Mouse (Mus musculus) telencephalon, adult 2 months (tissue): ENCODE data around the gene Npas1.

Experiments
- DNase-seq: peaks from one replicate; pipeline ENCODE4 v3.0.0-alpha.2; 2011; ENCODE audit warnings: low read depth, low spot score

The Npas1 gene

DNA sequence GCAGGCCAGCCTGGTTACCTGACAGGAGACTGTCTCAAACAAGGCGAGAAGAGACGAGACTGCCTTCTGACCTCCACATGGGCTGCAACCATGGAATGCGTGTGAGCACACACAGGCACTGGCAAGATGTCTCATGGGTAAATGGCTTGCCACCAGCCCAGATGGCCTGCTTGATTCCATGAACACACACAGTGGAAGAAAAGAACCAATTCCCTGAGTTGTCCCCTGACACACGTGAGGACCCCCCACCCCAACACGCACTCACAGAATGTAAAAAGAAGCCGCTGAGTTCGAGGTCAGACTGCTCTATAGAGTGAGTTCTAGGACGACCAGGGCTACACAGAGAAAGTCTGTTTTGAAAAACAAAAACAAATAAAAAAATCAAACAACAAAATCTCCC lies at the start of gene Npas1:
Gene Npas1, minus strand, starts transcription at position 101 of the 400 bp plus-strand sequence.
- DNase-seq, result no peak

DNA sequence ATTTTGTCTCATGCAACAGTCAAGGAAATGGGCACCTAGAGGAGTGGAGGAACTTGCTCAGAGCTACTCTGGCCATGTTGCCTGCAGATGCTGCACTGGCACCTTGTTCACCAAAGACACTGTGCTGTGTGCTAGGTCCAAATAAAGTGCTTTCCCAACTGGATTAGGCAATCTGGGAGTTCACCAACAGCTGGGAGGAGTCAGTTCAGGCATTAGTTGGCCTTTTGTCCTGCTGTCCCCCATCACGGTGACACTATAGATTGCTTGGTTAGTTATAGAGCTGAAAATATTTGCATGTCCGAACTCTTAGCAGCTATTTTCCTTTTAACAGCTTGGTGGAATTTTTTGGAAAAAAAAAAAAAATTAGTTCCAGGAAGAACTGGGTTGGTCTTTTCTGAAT lies 48.5 kb upstream of the Npas1 start:
- no peak for DNase-seq

DNA sequence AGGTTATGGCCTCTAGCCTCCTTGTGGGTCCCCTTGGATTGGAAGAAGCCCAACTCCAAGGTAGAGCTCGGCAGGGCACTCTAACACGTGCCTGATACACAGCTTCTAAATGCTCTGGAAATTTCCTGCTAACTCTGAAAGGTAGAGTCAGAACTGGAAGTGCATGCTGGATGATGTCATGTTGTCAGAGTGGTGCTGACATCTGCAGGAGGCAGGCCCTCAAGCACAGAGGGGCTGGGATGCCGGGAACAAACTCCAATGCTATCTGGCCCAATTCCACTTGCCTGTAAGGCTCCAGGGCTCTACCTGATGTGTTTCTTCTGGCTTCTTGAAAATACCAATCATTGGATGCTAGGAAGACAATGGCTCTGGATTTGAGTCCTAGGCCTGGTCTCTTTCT lies 47.9 kb upstream of the Npas1 start:
- no peak for DNase-seq

DNA sequence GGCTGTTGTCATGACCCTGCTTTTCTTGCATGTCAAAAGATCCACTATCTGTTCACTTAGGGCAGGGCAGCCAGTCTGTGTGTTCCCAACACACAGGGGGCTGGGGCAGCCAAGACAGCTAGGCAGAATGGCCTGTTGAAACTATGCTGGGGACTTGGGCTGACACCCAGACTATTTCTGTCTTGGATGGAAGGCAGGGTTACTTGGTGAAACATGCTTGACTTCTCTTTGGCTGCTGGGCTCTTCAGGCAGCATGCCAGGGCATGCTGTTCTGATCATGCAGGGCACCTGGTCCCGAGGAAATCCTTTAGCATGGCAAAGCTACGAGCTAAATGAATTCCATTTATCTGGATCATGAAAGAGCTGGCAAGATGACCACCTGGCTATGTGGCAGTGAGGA lies 46.8 kb upstream of the Npas1 start:
- DNase-seq, result no peak

GRCm38 (mm10) chr7:16519310-16519709 lies 41.8 kb upstream of the Npas1 start:
- DNase-seq, result no peak

DNA sequence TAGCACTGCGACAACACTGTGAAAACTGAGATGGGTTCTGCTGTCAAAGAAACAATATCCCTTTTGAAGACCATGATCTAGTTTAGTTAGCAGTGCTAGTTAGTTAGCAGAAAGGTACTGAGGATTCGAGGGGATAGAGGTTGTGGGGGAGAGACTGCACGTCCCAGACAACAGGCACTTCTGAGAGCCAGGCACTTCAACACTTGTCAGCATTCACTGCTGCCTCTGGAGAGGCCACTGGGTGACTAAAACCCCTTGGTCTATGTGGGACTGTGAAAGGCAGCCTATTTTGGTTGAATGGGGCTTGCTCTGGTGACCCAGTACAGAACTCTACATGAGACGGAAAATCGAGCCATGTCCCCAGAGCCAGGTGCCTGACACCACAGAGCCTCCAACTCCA lies 39.7 kb upstream of the Npas1 start:
- no peak for DNase-seq

- DNase-seq, result no peak
Observed at GRCm38 (mm10) chr7:16507284-16507683, 29.8 kb upstream of the Npas1 start.

GRCm38 (mm10) chr7:16505226-16505593 lies 27.7 kb upstream of the Npas1 start:
- DNase-seq, result no peak

GRCm38 (mm10) chr7:16504573-16505225 lies 27.2 kb upstream of the Npas1 start:
- no peak for DNase-seq

DNA sequence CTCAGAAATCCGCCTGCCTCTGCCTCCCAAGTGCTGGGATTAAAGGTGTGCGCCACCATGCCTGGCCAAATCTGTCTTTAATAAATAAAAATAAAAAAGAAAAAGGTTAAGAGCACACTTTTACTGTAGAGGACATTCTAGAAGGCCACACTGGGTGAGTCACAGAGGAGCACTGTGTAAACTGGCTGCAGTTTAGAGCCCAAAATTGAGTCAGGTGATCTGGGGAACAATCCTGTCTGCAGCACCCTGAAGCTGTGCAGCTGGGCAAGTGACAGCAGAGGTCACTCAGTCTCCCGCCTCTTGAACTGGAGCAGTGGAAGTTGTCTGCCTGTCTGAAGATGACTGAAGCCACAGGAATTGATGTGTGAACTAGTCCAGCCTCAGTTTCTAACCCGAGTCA lies 24.0 kb upstream of the Npas1 start:
- DNase-seq, result no peak

DNA sequence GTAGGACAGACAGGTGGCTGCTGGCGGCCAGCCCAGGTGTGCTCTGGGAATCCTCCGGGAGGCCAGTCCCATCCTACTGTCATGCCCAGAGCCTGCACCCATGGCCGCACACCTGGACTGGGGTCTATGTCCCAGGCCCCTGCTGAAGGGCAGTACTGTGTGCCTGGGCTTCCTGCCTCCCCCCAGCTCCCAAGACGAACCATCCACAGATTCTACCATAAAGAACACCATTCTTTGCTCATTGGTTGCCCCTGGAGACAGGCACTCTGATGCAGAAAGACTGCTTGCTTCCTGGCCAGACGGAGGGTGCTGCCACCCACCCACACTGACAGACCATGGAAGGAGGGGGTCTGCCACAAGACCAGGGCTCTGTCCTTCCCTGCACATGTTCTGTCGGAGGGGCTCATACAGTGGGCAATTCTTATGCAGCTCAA lies 22.2 kb upstream of the Npas1 start:
- no peak for DNase-seq

DNA sequence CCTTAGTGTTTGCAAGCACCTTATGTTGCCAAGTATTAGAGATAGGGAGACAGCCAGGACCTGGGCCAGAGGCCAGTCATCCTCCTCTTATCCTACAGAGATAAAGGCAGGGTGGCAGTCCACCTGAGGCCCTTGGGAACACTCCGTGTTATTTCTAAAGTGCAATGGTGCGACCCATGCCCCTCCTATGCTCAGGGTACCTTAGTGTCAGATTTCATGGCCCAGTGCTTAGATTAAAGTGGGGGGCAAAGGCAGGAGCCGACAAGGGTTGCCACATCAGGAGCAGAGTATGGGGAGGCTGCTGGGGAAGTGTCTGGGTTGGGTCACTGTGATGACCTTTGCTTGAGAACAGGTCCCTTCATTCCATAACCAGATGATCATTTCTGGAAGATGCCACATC lies 18.7 kb upstream of the Npas1 start:
- no peak for DNase-seq

DNA sequence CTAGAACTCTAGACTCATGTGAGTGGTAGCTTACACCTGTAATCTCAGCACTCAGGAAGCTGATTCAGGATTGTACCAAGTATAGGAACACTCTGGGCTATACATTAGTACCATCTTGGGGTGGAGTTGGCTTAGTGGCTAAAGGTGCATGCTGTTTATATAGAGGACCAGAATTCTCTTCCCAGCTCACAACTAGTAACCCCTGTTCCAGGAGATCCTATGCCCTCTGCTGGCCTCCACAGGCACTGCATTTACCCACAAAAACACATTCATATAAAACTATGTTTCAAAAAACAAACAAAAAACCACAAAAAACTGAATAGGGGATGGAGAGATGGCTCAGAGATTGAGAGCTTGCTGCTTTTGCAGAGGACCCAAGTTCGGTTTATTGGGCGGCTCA lies 15.8 kb upstream of the Npas1 start:
- no peak for DNase-seq

GRCm38 (mm10) chr7:16492211-16492610 lies 14.7 kb upstream of the Npas1 start:
- no peak for DNase-seq

GRCm38 (mm10) chr7:16491759-16492158 lies 14.2 kb upstream of the Npas1 start:
- no peak for DNase-seq

- no peak for DNase-seq
Observed at GRCm38 (mm10) chr7:16489948-16490347, 12.4 kb upstream of the Npas1 start.

GRCm38 (mm10) chr7:16488816-16489215 lies 11.3 kb upstream of the Npas1 start:
- no peak for DNase-seq

- DNase-seq, result no peak
Observed at GRCm38 (mm10) chr7:16476600-16476989, 933 bp downstream of the Npas1 start.

- no peak for DNase-seq
Observed at GRCm38 (mm10) chr7:16475764-16476599, 1.5 kb downstream of the Npas1 start.

DNA sequence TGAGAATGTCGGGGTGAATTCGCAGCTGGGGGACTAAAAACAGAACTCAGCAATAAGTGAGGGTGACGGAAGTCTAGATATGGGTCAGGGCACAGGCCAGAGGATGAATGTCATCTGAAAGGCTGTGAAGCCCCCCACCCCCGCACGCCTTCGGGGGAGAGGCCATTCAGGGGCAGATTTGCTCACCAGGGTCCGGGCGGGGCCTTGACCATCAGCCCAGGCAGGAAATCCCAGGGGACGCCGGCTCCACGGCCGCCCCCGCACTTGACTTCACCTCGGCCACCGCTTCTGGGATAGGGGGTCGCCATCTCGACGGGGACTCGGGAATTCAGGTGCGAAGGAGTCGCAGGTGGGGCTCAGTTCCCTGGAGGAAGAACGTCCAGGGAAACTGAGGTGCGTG lies 2.2 kb downstream of the Npas1 start:
- no peak for DNase-seq

GRCm38 (mm10) chr7:16474445-16474844 lies 3.1 kb downstream of the Npas1 start:
- DNase-seq, result no peak

DNA sequence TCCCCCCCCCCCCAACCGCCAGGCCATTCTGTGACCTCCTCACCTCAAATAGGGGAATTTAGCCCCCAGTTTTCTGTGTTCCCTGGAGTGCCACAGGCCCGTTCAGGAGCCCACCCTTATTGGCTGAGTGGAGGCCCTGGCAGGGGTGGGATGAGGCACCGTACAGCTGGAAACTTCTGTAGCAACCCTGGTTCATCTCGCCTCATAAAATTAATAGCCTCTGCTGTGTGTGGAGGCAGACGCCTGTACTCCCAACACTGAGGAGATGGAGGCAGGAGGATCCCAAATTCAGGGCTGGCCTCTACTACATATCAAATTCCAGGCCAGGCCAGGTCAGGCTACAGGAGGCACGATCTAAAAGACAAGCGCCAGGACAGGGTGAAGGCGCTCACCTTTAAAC lies 3.7 kb downstream of the Npas1 start:
- no peak for DNase-seq

GRCm38 (mm10) chr7:16472116-16472709 lies 5.3 kb downstream of the Npas1 start:
- no peak for DNase-seq
